Mouse (Mus musculus) C2C12 (cell line): ENCODE results near the gene Fxyd6. TPM values are rescaled to one million over a fixed set of nuclear protein-coding genes. Genes with fewer than 3 reads are reported as not detected.

Source experiments
- H3K27me3 ChIP-seq: one replicate; pipeline ENCODE4 v1.6.1; 2011; ENCODE audit not compliant: control insufficient read depth, insufficient read depth, insufficient read length
- H3K36me3 ChIP-seq: one replicate; pipeline ENCODE4 v1.6.1; 2011; ENCODE audit not compliant: control insufficient read depth, insufficient read depth
- H3K4me3 ChIP-seq: one replicate; pipeline ENCODE4 v1.5.1; 2011; ENCODE audit warnings: mild to moderate bottlenecking, control low read depth; ENCODE audit not compliant: poor library complexity, insufficient read depth, severe bottlenecking
- H3K79me2 ChIP-seq: one replicate; pipeline ENCODE4 v1.6.1; 2011; ENCODE audit not compliant: control insufficient read depth, insufficient read depth
- H3K79me3 ChIP-seq: one replicate; pipeline ENCODE4 v1.6.1; 2011; ENCODE audit warnings: low read depth, control low read depth
- H3ac ChIP-seq: one replicate; pipeline ENCODE3; 2011; ENCODE audit warnings: low read depth; ENCODE audit not compliant: control insufficient read depth, insufficient read length
- CEBPB ChIP-seq: IDR thresholded peaks from one replicate; pipeline ENCODE4 v1.6.1; 2011; ENCODE audit warnings: low read depth, mild to moderate bottlenecking, control low read depth, moderate library complexity
- CTCF ChIP-seq: IDR thresholded peaks from one replicate; pipeline ENCODE4 v1.5.1; 2011; ENCODE audit not compliant: control insufficient read depth, insufficient read depth, insufficient read length
- FOSL1 ChIP-seq: IDR thresholded peaks from one replicate; pipeline ENCODE4 v1.8.0; 2011; ENCODE audit warnings: mild to moderate bottlenecking, low read length; ENCODE audit not compliant: poor library complexity, insufficient read depth, severe bottlenecking
- MAX ChIP-seq: IDR thresholded peaks from one replicate; pipeline ENCODE4 v1.6.1; 2011; ENCODE audit warnings: mild to moderate bottlenecking, control low read depth
- MYOD1 ChIP-seq: IDR thresholded peaks from one replicate; pipeline ENCODE4 v1.6.1; 2011; ENCODE audit warnings: low read depth; ENCODE audit not compliant: control insufficient read depth, insufficient read length
- MYOG ChIP-seq: IDR thresholded peaks from one replicate; pipeline ENCODE4 v1.6.1; 2011; ENCODE audit not compliant: control insufficient read depth, insufficient read length; ENCODE audit errors: extremely low read depth
- USF1 ChIP-seq: IDR thresholded peaks from one replicate; pipeline ENCODE4 v1.6.1; 2011; ENCODE audit warnings: low read depth, mild to moderate bottlenecking, control low read depth, moderate library complexity
- polyA plus RNA-seq: library from polyadenylated mRNA; unstranded; fragments of >200 nt; fragmentation: generic; extraction: Trizol; gene quantifications from one replicate; pipeline ENCODE4 v1.2.1, GENCODE M21; 2012; ENCODE audit warnings: missing spikeins

Fxyd6 gene
- polyA plus RNA-seq, 1 experiment, result not detected

DNA sequence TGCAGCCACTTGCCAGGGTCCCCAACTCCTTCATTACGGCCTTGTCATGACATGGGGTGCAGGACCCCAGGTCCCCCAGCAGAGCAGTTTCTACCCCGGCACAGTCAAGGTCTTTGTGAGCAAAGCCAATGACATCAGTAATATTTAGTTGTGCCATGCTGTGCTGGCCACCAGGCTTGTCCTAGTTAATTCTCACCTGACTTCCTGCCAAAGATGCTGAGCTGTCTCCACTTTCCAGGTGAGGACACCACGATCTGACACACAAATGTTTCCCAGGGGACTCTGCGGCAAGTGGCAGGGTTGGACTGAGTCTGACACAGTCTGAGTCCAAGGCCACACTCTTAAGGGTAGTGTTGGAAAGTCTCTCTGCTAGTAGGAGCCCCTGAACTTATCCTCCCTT lies 56.5 kb downstream of the Fxyd6 start, which contains the start of gene Dscaml1:
Dscaml1 (plus strand) TSS at position 173 of the 400 bp plus-strand sequence.
- no peaks in the 10 kb centered on the region for H3K36me3 ChIP-seq
- TF ChIP-seq MYOG, result no peak
- TF ChIP-seq USF1, result no peak
- no peak for TF ChIP-seq CTCF
- TF ChIP-seq FOSL1, result no peak
- TF ChIP-seq MAX, result no peak
- no peak for TF ChIP-seq MYOD1
- TF ChIP-seq CEBPB, result no peak
- H3ac ChIP-seq, result no peak within 1 kb of the TSS
- no peaks in the 10 kb centered on the region for H3K79me3 ChIP-seq
- peaks cover 23% of the 10 kb centered on the region for H3K27me3 ChIP-seq
- H3K79me2 ChIP-seq, result no peaks in the 10 kb centered on the region
- no peak within 1 kb of the TSS for H3K4me3 ChIP-seq

DNA sequence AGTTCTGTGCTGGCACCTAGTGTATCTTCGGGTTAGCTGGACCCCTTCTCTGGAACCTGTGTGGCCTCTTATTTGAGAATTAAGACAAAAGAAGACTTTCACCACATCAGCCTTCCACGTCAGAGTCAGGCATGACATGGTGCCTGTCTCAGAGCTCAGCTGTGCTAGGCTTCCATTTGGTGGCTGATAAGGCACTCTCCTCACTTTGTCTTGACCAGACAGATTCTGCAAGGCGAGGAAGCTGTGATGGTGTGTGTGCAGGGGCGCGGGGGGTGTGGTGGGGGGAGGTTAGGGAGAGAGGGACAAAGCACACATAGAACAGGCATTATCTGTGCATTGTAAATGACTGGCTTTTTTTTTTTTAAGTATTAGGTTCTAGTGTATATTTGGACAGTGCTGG lies 59.4 kb downstream of the Fxyd6 start:
- H3K79me2 ChIP-seq, result no peaks in the 10 kb centered on the region
- H3K27me3 ChIP-seq, result peaks cover 37% of the 10 kb centered on the region
- no peak overlapping the region for H3K4me3 ChIP-seq
- H3ac ChIP-seq, result no peak overlapping the region
- H3K36me3 ChIP-seq, result no peaks in the 10 kb centered on the region
- TF ChIP-seq CEBPB (no peak), MYOG (no peak), CTCF (no peak), FOSL1 (no peak), MYOD1 (no peak), USF1 (no peak), MAX (no peak)
- H3K79me3 ChIP-seq, result no peaks in the 10 kb centered on the region

DNA sequence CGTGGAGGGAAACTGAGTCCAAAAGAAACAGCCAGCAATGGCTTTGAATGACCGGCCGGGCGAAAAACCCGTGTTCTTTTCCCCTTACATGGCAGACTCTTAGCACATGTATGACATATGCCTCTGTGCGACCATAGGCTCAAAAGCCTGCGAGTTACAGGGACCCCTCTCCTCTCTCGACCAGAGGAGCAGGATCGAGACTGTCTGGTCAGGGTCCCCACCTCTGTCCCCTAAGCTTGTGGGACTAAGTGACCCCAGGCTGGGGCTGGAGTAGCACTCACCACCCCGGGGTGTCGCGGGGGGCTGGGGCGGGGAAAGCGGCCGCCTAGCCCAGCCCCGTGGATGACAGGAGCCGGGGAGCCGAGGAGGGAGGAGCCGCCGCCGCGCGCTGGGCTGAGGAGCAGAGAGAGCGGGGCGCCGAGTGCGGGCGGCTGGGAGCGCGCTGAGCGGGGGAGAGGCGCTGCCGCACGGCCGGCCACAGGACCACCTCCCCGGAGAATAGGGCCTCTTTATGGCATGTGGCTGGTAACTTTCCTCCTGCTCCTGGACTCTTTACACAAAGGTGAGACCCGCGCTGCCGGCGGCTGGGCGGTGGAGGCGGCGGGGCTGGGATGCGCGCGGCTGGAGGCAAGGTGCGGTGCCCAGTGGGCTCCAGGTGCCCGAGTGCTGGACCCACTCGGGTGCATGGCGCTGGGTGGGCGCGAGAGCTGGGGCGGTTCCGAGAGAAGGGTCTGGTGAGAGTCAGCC lies 60.1 kb downstream of the Fxyd6 start:
- TF ChIP-seq MAX (no peak), USF1 (no peak), FOSL1 (no peak), MYOG (no peak), CEBPB (no peak), MYOD1 (no peak), CTCF (no peak)
- H3K4me3 ChIP-seq, result no peak overlapping the region
- H3K79me2 ChIP-seq, result no peaks in the 10 kb centered on the region
- H3K79me3 ChIP-seq, result no peaks in the 10 kb centered on the region
- H3K27me3 ChIP-seq, result peaks cover 37% of the 10 kb centered on the region
- no peak overlapping the region for H3ac ChIP-seq
- H3K36me3 ChIP-seq, result no peaks in the 10 kb centered on the region

DNA sequence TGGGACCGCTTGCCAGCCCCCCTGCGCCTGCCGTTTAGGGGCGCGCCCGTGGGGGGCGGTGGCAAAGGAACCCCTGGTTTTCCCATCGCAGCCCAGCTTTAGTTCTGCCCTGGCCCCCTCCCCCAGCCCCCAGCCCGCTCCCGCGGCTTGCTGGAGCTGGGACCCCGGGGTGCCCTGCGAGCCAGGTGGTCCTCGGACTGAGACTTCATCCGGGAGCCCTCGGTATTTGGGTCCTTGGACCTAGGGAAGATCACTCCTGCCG lies 60.6 kb downstream of the Fxyd6 start:
- no peaks in the 10 kb centered on the region for H3K79me3 ChIP-seq
- no peaks in the 10 kb centered on the region for H3K79me2 ChIP-seq
- TF ChIP-seq FOSL1, result no peak
- no peak for TF ChIP-seq MAX
- H3K4me3 ChIP-seq, result no peak overlapping the region
- H3ac ChIP-seq, result no peak overlapping the region
- peaks cover 37% of the 10 kb centered on the region for H3K27me3 ChIP-seq
- H3K36me3 ChIP-seq, result no peaks in the 10 kb centered on the region

DNA sequence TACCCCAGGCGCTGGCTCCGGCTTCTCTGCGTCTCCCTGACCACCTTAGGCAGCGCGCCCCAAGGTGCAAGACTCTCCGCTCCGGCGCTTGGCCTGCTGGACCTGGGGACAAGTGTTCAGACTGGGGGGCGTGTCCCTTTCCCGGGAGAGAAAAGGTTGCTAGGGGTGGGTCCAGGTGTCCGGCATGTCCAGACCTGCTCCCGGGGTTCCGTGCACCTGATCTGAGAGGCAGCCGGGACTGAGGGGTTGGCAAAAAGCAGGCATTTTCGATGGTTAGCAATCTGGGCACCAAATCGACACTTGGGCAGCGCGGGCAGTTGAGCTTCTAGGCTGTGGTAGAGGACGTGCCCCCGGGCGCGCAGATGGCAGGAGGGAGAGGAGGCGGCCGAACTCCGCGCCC lies 61.2 kb downstream of the Fxyd6 start:
- Histone ChIP-seq H3K79me2 (no peaks in the 10 kb centered on the region), H3K27me3 (peaks cover 34% of the 10 kb centered on the region), H3ac (no peak overlapping the region), H3K4me3 (no peak overlapping the region), H3K79me3 (no peaks in the 10 kb centered on the region), H3K36me3 (no peaks in the 10 kb centered on the region)
- TF ChIP-seq MYOD1 (no peak), MYOG (no peak), MAX (no peak), FOSL1 (no peak), CEBPB (no peak), USF1 (no peak), CTCF (no peak)

DNA sequence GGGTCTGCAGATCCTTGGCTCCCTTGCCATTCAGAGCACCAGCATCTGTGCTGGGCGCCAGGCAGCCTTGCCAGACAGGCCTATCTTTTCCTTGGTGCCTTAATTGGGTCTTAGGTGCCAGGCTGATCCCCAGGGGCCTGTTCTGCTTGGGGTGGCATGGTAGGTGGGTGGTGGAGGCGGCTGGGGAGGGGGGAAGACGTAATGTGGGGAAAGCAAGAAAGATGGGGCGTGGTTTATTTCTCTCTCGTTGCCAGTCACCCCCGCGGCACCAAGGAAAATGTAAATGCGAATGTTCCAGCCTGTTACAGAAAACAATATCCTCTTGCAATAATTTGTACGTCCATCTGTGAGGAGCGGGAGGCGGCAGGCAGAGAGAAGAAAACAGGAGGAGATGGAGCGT lies 62.7 kb downstream of the Fxyd6 start:
- no peak overlapping the region for H3K4me3 ChIP-seq
- TF ChIP-seq FOSL1 (no peak), CEBPB (no peak), USF1 (no peak), CTCF (no peak), MYOG (no peak), MAX (no peak), MYOD1 (no peak)
- peaks cover 34% of the 10 kb centered on the region for H3K27me3 ChIP-seq

More for the DNA sequence above, 62.7 kb downstream of the Fxyd6 start:
- Histone ChIP-seq H3K36me3 (no peaks in the 10 kb centered on the region), H3K79me2 (no peaks in the 10 kb centered on the region), H3K79me3 (no peaks in the 10 kb centered on the region), H3ac (no peak overlapping the region)
